Mouse (Mus musculus) thymus, postnatal 4 days (tissue): ENCODE results near the gene Vmn1r185.
"Not testable (repeated sequence)": the region's sequence is repeated elsewhere in the genome, so short reads cannot be mapped to it uniquely, and the experiment has no call there.

Experiments used
- DNase-seq: peaks from one replicate; pipeline ENCODE4 v3.0.0; 2021

The Vmn1r185 gene

GRCm38 (mm10) chr7:26618364-26618763 lies at the start of gene Vmn1r185:
Gene Vmn1r185 (minus strand): TSS chr7:26618464.
- not testable (repeated sequence) for DNase-seq

- not testable (repeated sequence) for DNase-seq
Measured at GRCm38 (mm10) chr7:26667466-26667865, 49.2 kb upstream of the Vmn1r185 start.

GRCm38 (mm10) chr7:26666011-26666410 lies 47.7 kb upstream of the Vmn1r185 start:
- DNase-seq: no peak

- DNase-seq: no peak
Measured at GRCm38 (mm10) chr7:26589774-26590173, 28.5 kb downstream of the Vmn1r185 start.

- no peak for DNase-seq
Measured at GRCm38 (mm10) chr7:26589077-26589476, 29.2 kb downstream of the Vmn1r185 start.
